Mouse (Mus musculus): ENCODE measurements around the gene Gsx1.

- TF ChIP-seq KAT2A (conservative IDR thresholded peaks at IDR 0.05; ENCODE audit: low read depth, low read length), result no peak
- no peak for TF ChIP-seq ZKSCAN1 (IDR thresholded peaks at IDR 0.05; ENCODE audit: low read depth, low read length)
- no peak for TF ChIP-seq POLR2A (IDR thresholded peaks at IDR 0.05; ENCODE audit: control insufficient read depth in 1 of 2, insufficient read depth in 1 of 2, low read depth in 1 of 2, low read length in 2 of 2, poor library complexity in 1 of 2)
- TF ChIP-seq POLR2AphosphoS5 (IDR thresholded peaks at IDR 0.05; ENCODE audit: borderline replicate concordance, low read depth, low read length), result no peak
- no peak for TF ChIP-seq ELF1 (IDR thresholded peaks at IDR 0.05; ENCODE audit: low read depth, low read length)
- no peak for TF ChIP-seq NRF1 (IDR thresholded peaks at IDR 0.05; ENCODE audit: insufficient read depth, low read depth, low read length, poor library complexity, severe bottlenecking)
- no peak for TF ChIP-seq ETS1 (IDR thresholded peaks at IDR 0.05; ENCODE audit: low read depth, low read length)
Measured at GRCm38 (mm10) chr5:147208471-147208870, 20.0 kb downstream of the Gsx1 start.
